Mouse (Mus musculus): ENCODE results near the gene Gimap4. TPM values are rescaled to one million over a fixed set of nuclear protein-coding genes. Genes with fewer than 3 reads are reported as not detected.

The Gimap4 gene
- polyA plus RNA-seq, 1 experiment from 2014 or later: 27.1 TPM

DNA sequence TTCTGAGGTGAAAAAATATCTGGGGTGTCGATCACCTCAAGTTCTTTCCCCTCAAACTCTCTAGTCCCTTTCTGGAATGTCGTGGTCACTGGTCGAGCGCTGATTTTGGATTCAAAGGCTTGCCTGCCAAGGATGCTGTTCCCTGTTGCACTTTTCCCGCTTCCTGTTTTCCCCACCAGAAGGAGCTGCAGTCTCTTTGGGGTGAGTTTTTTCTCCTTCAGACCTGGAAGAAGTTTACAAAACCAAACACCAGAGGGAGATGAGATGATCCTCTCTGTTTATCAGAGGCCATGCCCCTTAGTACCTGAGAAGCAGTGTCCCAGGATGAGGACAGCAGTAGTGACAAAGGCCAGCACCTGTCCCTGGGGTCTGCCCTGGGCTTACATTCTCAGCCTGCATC is 18.3 kb downstream of the Gimap4 start:
- Histone ChIP-seq H3K27ac (peak overlapping the region; percentile 55), H3K27me3 (no peaks in the 10 kb centered on the region), H3K9me3 (replicated peaks) (no peaks in the 10 kb centered on the region), H3K4me2 (no peak overlapping the region), H3K4me3 (no peak overlapping the region), H3K9ac (no peak overlapping the region), H3K36me3 (no peaks in the 10 kb centered on the region), H3K4me1 (replicated peaks) (no peaks in the 10 kb centered on the region)
- WGBS: 61% methylated on average over 5 of the region's 5 CpGs
- no peak for ATAC-seq (replicated peaks; ENCODE audit: insufficient number of reproducible peaks, insufficient read depth, low FRiP score, low read depth)

DNA sequence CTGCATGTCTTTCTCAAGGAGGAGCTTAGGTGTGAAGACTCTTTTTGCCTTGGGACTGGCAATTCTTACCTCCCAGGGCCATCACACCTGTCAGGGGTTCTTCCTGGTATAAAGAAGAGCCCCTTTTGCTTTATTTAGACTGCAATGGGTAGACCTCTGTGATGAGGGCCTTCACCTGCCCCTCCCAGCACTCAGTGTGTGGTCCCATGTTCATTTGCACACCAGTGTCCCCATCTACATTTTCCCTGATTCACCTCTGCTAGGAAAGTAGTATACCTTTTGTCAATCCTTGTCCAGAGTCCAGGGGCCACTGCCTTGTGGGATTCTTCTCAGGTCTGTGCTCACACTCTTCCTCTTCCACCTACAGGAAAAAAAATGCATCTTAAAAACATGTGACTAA is 19.8 kb downstream of the Gimap4 start:
- Histone ChIP-seq H3K9me3 (replicated peaks) (no peaks in the 10 kb centered on the region), H3K4me3 (no peak overlapping the region), H3K4me1 (replicated peaks) (no peaks in the 10 kb centered on the region), H3K36me3 (no peaks in the 10 kb centered on the region), H3K4me2 (no peak overlapping the region), H3K27ac (no peak overlapping the region), H3K9ac (no peak overlapping the region), H3K27me3 (no peaks in the 10 kb centered on the region)
- ATAC-seq (replicated peaks; ENCODE audit: insufficient number of reproducible peaks, insufficient read depth, low FRiP score, low read depth): no peak

DNA sequence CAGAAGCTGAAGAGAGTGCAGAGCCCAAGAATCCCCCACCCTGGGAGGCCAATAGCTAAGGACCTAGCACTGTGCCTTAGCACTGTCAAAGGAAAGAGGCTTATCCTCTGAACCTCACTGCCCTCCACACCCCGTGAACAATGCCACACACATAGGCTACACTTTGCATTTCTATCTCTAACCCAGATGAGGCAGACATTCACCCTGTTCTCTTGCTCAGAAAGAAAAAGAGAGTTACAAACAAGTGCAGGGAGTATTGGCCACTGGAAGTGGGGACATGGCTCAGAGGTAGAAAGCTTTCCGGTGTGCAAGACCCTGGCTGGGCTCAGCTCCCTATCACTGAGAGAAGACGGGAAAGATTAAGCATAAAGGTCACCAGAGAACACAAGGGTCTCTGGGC is 21.8 kb downstream of the Gimap4 start:
- WGBS: 38% methylated on average over 3 of the region's 3 CpGs
- peak overlapping the region; percentile 65 for H3K27ac ChIP-seq
- no peaks in the 10 kb centered on the region for H3K27me3 ChIP-seq
- H3K4me1 ChIP-seq (replicated peaks): no peaks in the 10 kb centered on the region
- H3K36me3 ChIP-seq: no peaks in the 10 kb centered on the region
- no peak overlapping the region for H3K9ac ChIP-seq
- H3K9me3 ChIP-seq (replicated peaks): no peaks in the 10 kb centered on the region
- peak overlapping the region; percentile 15 for H3K4me3 ChIP-seq
- ATAC-seq (replicated peaks; ENCODE audit: insufficient number of reproducible peaks, insufficient read depth, low FRiP score, low read depth): no peak
- peak overlapping the region; percentile 38 for H3K4me2 ChIP-seq

DNA sequence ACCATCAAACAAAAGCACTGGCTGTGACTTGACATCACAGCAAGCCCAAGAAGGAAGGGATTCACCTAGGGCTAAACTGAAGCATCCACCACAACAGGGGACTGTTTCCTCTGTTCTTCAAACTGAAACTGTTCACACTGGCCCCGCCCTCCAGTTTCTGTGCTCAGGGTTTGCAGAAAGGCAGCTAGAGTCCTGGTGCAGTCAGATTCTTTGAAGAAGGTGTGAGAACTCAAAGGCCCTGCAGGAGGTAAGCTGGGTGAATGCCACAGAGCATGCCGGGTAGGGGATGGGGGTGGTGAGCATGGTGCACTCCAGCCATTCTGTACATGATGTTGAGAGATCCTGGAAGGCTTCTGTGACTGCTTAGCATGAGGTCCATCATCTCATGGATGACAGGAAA is 34.1 kb downstream of the Gimap4 start, which contains the start of the genes Gm28053 and Gimap7:
Gene Gm28053, plus strand, starts transcription at position 153 of the 400 bp plus-strand sequence.
Gene Gimap7, plus strand, starts transcription at position 167 of the 400 bp plus-strand sequence.
- ATAC-seq (replicated peaks; ENCODE audit: insufficient number of reproducible peaks, insufficient read depth, low FRiP score, low read depth): no peak
- no peaks in the 10 kb centered on the region for H3K9me3 ChIP-seq (replicated peaks)
- H3K4me1 ChIP-seq (replicated peaks): no peaks in the 10 kb centered on the region
- H3K9ac ChIP-seq: no peak within 1 kb of the TSS
- no peaks in the 10 kb centered on the region for H3K36me3 ChIP-seq
- H3K27me3 ChIP-seq: no peaks in the 10 kb centered on the region
- H3K27ac ChIP-seq: no peak within 1 kb of the TSS
- 49% methylated on average over 2 of the region's 2 CpGs for WGBS
- H3K4me2 ChIP-seq: no peak within 1 kb of the TSS
- no peak within 1 kb of the TSS for H3K4me3 ChIP-seq

DNA sequence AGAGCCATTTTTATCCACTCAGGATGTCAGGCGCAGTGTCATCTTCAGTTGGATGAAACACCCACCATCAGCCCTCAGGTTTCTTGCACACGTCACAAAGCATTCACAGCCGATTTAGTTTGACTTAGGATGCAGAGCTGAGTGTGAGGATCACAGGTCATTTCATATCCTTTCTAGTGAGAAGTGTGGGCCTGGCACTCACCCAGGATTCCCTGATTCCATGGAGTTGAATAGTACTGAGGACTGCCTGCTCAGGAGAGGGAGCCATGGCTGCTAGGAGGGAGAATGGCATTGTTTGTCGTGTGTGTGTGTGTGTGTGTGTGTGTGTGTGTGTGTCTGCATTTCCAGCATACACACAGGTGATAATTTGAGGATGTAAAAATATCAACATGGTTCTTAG is 36.0 kb downstream of the Gimap4 start:
- Histone ChIP-seq H3K9me3 (replicated peaks) (no peaks in the 10 kb centered on the region), H3K4me1 (replicated peaks) (peaks cover 2% of the 10 kb centered on the region), H3K36me3 (no peaks in the 10 kb centered on the region), H3K27ac (no peak overlapping the region), H3K9ac (no peak overlapping the region), H3K27me3 (no peaks in the 10 kb centered on the region), H3K4me3 (no peak overlapping the region), H3K4me2 (no peak overlapping the region)
- no peak for ATAC-seq (replicated peaks; ENCODE audit: insufficient number of reproducible peaks, insufficient read depth, low FRiP score, low read depth)
- 68% methylated on average over 4 of the region's 4 CpGs for WGBS

DNA sequence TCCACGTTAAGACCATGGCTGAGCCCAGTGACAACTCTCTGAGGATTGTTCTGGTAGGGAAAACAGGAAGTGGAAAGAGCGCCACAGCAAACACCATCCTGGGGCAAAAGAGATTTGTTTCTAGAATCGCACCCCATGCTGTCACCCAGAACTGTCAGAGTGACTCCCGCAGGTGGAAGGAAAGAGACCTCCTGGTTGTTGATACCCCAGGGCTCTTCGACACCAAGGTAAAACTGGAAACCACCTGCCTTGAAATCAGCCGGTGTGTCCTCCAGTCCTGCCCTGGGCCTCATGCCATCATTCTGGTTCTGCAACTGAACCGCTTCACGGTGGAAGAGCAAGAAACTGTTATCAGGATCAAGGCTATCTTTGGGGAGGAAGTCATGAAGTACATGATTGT is 39.1 kb downstream of the Gimap4 start:
- no peaks in the 10 kb centered on the region for H3K9me3 ChIP-seq (replicated peaks)
- peaks cover 9% of the 10 kb centered on the region for H3K4me1 ChIP-seq (replicated peaks)
- no peak overlapping the region for H3K27ac ChIP-seq
- no peak for ATAC-seq (replicated peaks; ENCODE audit: insufficient number of reproducible peaks, insufficient read depth, low FRiP score, low read depth)
- H3K4me2 ChIP-seq: no peak overlapping the region
- H3K9ac ChIP-seq: no peak overlapping the region
- H3K36me3 ChIP-seq: no peaks in the 10 kb centered on the region
- 66% methylated on average over 8 of the region's 8 CpGs for WGBS
- H3K27me3 ChIP-seq: no peaks in the 10 kb centered on the region
- no peak overlapping the region for H3K4me3 ChIP-seq

DNA sequence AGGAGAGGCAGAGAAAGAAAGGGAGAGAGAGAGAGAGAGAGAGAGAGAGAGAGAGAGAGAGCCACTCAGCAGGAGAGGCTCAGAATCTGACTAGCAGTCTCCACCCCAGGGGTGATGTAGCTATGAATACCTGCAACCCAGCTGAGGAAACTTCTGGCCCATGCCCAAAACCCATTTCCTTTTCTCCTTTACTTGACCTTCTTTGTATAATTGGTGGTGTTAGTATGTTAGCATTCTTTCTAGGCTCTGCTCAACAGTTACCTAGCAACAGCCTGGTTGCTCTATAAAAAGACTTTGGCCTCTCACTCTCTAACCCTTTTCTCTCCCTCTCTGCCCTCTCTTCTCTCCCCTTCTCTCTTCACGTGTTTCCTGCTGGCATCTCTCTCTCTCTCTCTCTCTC is 41.1 kb downstream of the Gimap4 start:
- Histone ChIP-seq H3K9me3 (replicated peaks) (no peaks in the 10 kb centered on the region), H3K27ac (peak overlapping the region; percentile 47), H3K4me1 (replicated peaks) (peaks cover 9% of the 10 kb centered on the region), H3K4me2 (no peak overlapping the region), H3K27me3 (no peaks in the 10 kb centered on the region), H3K36me3 (no peaks in the 10 kb centered on the region), H3K4me3 (no peak overlapping the region), H3K9ac (no peak overlapping the region)
- WGBS: 0% methylated on average over 1 of the region's 1 CpGs
- ATAC-seq (replicated peaks; ENCODE audit: insufficient number of reproducible peaks, insufficient read depth, low FRiP score, low read depth): peak; percentile 74

DNA sequence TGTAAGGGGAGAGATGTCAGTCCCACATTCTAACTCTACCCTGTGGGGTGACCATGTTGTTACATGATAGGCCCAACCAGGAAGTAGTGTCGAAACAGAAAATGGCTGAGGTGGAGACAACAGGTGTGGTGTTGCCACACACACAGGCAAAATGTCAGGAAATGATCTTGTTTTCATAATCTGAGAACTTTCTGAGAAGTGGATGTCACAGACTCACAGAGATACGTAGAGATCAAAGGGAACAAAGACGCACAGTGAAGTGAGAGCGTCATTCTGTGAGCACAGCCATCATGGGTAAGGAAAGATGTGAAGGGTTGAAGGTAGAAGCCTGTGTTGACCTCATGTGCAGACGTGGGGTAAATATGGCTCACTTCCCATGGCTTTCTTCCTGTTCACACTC is 43.4 kb downstream of the Gimap4 start:
- H3K4me1 ChIP-seq (replicated peaks): peaks cover 9% of the 10 kb centered on the region
- 89% methylated on average over 5 of the region's 5 CpGs for WGBS
- no peaks in the 10 kb centered on the region for H3K36me3 ChIP-seq
- H3K4me2 ChIP-seq: no peak overlapping the region
- H3K9me3 ChIP-seq (replicated peaks): no peaks in the 10 kb centered on the region
- ATAC-seq (replicated peaks; ENCODE audit: insufficient number of reproducible peaks, insufficient read depth, low FRiP score, low read depth): no peak
- H3K9ac ChIP-seq: no peak overlapping the region
- H3K4me3 ChIP-seq: no peak overlapping the region
- no peaks in the 10 kb centered on the region for H3K27me3 ChIP-seq
- no peak overlapping the region for H3K27ac ChIP-seq

DNA sequence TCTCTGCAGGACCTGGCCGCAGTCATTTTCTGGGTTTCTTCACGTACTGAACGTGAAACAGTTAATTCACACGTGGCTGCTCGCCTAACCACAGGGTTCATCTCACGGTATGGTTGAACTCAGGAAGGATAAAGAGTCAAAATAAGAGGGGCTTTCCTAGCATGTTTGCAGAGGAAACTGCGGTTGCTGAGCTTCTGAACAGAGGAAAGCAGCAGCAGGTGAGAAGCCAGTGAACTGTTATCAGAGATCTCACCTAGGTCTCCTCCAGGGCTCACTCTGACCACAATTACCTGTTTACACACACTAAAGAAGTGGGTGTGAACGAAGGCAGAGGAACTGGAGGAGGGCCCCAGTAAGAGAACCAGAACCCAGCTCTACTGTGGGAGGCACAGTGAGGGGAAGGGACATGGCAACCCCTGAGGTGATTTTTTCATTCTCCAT is 48.5 kb downstream of the Gimap4 start:
- no peak overlapping the region for H3K4me3 ChIP-seq
- 36% methylated on average over 8 of the region's 8 CpGs for WGBS
- ATAC-seq (replicated peaks; ENCODE audit: insufficient number of reproducible peaks, insufficient read depth, low FRiP score, low read depth): no peak
- no peaks in the 10 kb centered on the region for H3K4me1 ChIP-seq (replicated peaks)
- H3K36me3 ChIP-seq: no peaks in the 10 kb centered on the region
- H3K27me3 ChIP-seq: no peaks in the 10 kb centered on the region
- no peak overlapping the region for H3K27ac ChIP-seq
- H3K9me3 ChIP-seq (replicated peaks): no peaks in the 10 kb centered on the region
- no peak overlapping the region for H3K4me2 ChIP-seq
- H3K9ac ChIP-seq: no peak overlapping the region

DNA sequence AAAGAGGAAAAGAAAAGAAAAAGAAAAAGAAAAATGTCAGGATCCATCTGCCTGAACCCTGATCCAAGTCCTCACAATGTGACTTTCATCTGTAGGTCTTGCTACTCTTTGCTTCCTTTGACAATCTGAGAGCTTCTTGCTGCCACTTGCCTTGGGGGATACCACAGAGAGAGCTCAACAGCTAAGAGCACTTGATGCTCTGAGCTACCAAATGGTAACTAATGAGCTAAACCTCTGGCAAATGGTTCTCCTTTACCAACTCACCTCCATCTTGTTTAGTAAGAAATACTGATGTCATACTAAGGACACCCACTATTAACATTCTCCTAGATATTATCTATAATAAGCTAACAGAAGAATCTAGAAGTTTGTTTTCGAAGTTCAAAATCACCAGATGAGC is 49.3 kb downstream of the Gimap4 start:
- WGBS: 87% methylated on average over 1 of the region's 1 CpGs
- no peak overlapping the region for H3K4me2 ChIP-seq
- no peaks in the 10 kb centered on the region for H3K36me3 ChIP-seq
- no peak overlapping the region for H3K9ac ChIP-seq
- no peak overlapping the region for H3K4me3 ChIP-seq
- H3K27me3 ChIP-seq: no peaks in the 10 kb centered on the region
- H3K4me1 ChIP-seq (replicated peaks): no peaks in the 10 kb centered on the region
- no peak overlapping the region for H3K27ac ChIP-seq
- no peak for ATAC-seq (replicated peaks; ENCODE audit: insufficient number of reproducible peaks, insufficient read depth, low FRiP score, low read depth)
- H3K9me3 ChIP-seq (replicated peaks): no peaks in the 10 kb centered on the region

DNA sequence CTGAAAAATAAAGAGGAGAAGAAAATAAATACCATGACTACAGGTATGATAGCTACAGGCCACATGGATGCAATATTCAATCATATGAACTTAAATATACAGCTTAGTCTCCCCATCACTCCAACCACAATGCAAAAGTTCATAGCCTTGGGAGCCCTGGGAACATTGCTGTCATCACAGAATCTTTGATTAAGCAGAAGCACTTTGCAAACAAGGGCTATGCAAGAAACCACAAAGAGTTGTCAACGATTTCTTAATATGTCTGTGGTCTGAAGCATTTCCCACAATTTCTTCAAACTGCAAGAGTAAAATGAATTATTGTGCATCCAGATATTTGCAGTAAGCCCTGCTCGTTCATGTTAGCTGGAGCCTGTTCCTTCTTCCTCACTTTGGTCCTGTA is 52.7 kb downstream of the Gimap4 start:
- no peak for ATAC-seq (replicated peaks; ENCODE audit: insufficient number of reproducible peaks, insufficient read depth, low FRiP score, low read depth)
- Histone ChIP-seq H3K27me3 (peaks cover 11% of the 10 kb centered on the region), H3K36me3 (no peaks in the 10 kb centered on the region), H3K27ac (no peak overlapping the region), H3K9me3 (replicated peaks) (no peaks in the 10 kb centered on the region), H3K4me1 (replicated peaks) (0 out of 2 replicates have a peak, but pooled peaks cover 2% of the 10 kb centered on the region), H3K9ac (no peak overlapping the region), H3K4me3 (no peak overlapping the region), H3K4me2 (no peak overlapping the region)
- WGBS: 66% methylated on average over 2 of the region's 2 CpGs

DNA sequence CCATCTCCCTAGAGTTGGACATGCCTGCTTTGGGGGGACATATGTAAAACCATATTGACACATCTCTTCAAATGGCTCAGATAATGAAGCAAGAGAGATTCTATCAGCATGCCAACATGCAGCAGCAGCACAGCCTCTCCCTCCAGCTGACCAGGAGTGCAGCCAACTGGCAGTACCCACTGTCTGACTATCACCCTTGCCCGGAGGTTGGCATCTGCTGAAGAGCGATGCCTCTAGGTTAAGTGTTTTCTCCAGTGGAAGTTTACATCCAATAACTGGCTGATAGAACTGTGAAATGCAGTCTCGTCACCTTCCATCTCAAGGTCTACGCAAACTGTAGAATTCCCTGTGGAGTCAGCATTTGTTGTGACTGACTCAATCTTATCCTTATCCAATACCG is 53.3 kb downstream of the Gimap4 start:
- no peak for ATAC-seq (replicated peaks; ENCODE audit: insufficient number of reproducible peaks, insufficient read depth, low FRiP score, low read depth)
- no peaks in the 10 kb centered on the region for H3K36me3 ChIP-seq

More for the DNA sequence above, 53.3 kb downstream of the Gimap4 start:
- H3K4me3 ChIP-seq: no peak overlapping the region
- H3K4me1 ChIP-seq (replicated peaks): peaks cover 8% of the 10 kb centered on the region
- H3K9ac ChIP-seq: no peak overlapping the region
- H3K9me3 ChIP-seq (replicated peaks): no peaks in the 10 kb centered on the region
- 74% methylated on average over 5 of the region's 5 CpGs for whole genome bisulfite sequencing
- no peak overlapping the region for H3K27ac ChIP-seq
- H3K27me3 ChIP-seq: peaks cover 17% of the 10 kb centered on the region
- no peak overlapping the region for H3K4me2 ChIP-seq

Measured in heart, embryonic 15.5 days (tissue).